Mouse (Mus musculus) hindbrain, postnatal 0 days (tissue): ENCODE data around the gene Atp11a. TPM values are rescaled to one million over a fixed set of nuclear protein-coding genes. Genes with fewer than 3 reads are reported as not detected.
A peak's percentile ranks its signal among the peaks of the same experiment; 100 is the strongest.

ENCODE experiments used
- ATAC-seq: fragments of 200-750 bp; cut with Nextera tagmentation; 2 replicates; pipeline ENCODE4 v1.8.0; 2017; ENCODE audit warnings: mild to moderate bottlenecking, moderate TSS enrichment, moderate library complexity
- DNase-seq: peaks from one replicate; pipeline ENCODE4 v3.0.0-alpha.2; 2015; ENCODE audit warnings: low spot score
- H3K27ac ChIP-seq: fragments of 300-500 bp; sonication (generic); 2 replicates; pipeline ENCODE4 v1.5.1; 2014; ENCODE audit warnings: mild to moderate bottlenecking
- H3K27me3 ChIP-seq: fragments of 300-500 bp; sonication (generic); 2 replicates; pipeline ENCODE4 v1.6.1; 2014; ENCODE audit warnings: low read length, mixed read lengths; ENCODE audit not compliant: insufficient read depth
- H3K36me3 ChIP-seq: fragments of 300-500 bp; sonication (generic); 2 replicates; pipeline ENCODE4 v1.6.1; 2014; ENCODE audit warnings: low read length, mixed read lengths; ENCODE audit not compliant: insufficient read depth
- H3K4me1 ChIP-seq: fragments of 300-500 bp; sonication (generic); 2 replicates; pipeline ENCODE4 v1.6.1; 2014; ENCODE audit warnings: antibody characterized with exemption, low read length, mixed read lengths; ENCODE audit not compliant: insufficient read depth
- H3K4me2 ChIP-seq: fragments of 300-500 bp; sonication (generic); 2 replicates; pipeline ENCODE4 v1.6.1; 2014; ENCODE audit warnings: low read depth, mild to moderate bottlenecking, low read length, moderate library complexity, mixed read lengths
- H3K4me3 ChIP-seq: fragments of 300-500 bp; sonication (generic); 2 replicates; pipeline ENCODE4 v1.5.1; 2014; ENCODE audit warnings: low read length
- H3K9ac ChIP-seq: fragments of 300-500 bp; sonication (generic); replicated peaks from 2 replicates; pipeline ENCODE4 v1.6.1; 2014; ENCODE audit warnings: mild to moderate bottlenecking, low read length, moderate library complexity, mixed read lengths
- H3K9me3 ChIP-seq: fragments of 300-500 bp; sonication (generic); 2 replicates; pipeline ENCODE4 v1.6.1; 2016; ENCODE audit warnings: low read length, mixed read lengths
- CTCF ChIP-seq: IDR thresholded peaks from 2 replicates; pipeline ENCODE4 v1.5.1; 2016; ENCODE audit warnings: antibody characterized with exemption, control low read depth, low read depth
- WGBS: fragments of 180-500 bp; shearing (Covaris S2); extraction: QIAGEN DNeasy Blood & Tissue Kit; methylation state at CpG from one replicate; pipeline ENCODE4 v1.1.7; 2014; 5-methylcytosine and 5-hydroxymethylcytosine counted together
- polyA plus RNA-seq: library from polyadenylated mRNA; unstranded; fragments of >200 nt; fragmentation: Nextera tagmentation; extraction: Ambion mirVana; gene quantifications from 2 replicates; pipeline ENCODE4 v1.2.1, GENCODE M21; 2015
- total RNA-seq: library from RNA; depleted of rRNA; stranded (reverse); fragments of >200 nt; gene quantifications from 2 replicates; pipeline ENCODE4 v1.2.3, GENCODE M21; 2014

The Atp11a gene
- total and polyA plus RNA-seq, 2 experiments from 2014 or later = 12.5 to 48.8 TPM

DNA sequence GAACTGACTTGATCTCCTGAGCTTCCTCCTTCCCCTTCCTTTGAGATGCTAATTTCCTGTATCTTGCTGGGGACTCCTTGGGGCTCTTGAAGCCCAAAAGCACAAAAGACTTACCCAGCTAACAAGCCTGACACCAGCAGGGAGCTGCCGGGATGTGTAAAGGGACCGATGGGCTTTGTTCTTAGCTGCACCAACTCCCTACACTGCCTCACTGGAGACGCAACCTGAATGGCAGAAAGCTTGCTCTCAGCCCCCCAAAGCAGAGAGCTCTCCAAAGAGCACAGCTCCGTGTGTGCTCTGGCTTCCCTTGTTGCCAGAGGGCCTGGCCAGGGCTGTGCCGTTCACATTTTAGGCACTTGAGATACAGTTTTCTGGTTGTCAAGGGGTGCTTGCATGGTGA lies 114.6 kb downstream of the Atp11a start:
- no peak overlapping the region for H3K9ac ChIP-seq
- no peak overlapping the region for H3K4me3 ChIP-seq
- no peak for TF ChIP-seq CTCF
- 8% methylated on average over 5 of the region's 5 CpGs for WGBS
- H3K4me1 ChIP-seq = peaks cover 8% of the 10 kb centered on the region
- H3K36me3 ChIP-seq = no peaks in the 10 kb centered on the region
- no peaks in the 10 kb centered on the region for H3K27me3 ChIP-seq
- DNase-seq = peak; percentile 60
- H3K4me2 ChIP-seq = no peak overlapping the region
- H3K27ac ChIP-seq = peak overlapping the region; percentile 51
- H3K9me3 ChIP-seq = no peaks in the 10 kb centered on the region
- ATAC-seq = peak; percentile 71

DNA sequence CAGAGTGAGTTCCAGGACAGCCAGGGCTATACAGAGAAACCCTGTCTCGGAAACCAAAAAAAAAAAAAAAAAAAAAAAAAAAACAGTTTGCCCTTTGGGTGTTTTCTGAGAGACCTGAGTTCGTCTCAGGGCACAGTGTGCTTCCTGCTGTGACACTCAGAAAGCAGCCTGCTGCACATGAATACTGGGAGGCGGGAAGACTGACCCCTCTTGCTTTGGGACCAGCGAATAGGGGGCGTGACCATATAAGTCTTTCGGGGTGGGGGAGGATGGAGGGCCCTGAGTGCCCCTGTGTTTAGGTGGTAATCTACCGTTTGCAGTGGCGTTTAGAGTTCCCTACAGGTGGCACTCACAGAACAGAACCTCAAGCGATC lies 116.2 kb downstream of the Atp11a start:
- DNase-seq (no peak), ATAC-seq (peak; percentile 5; the same call in 1 of the 2 replicates)
- no peaks in the 10 kb centered on the region for H3K27me3 ChIP-seq
- 8% methylated on average over 9 of the region's 9 CpGs for WGBS
- H3K4me3 ChIP-seq = peak overlapping the region; percentile 61
- H3K36me3 ChIP-seq = no peaks in the 10 kb centered on the region
- H3K27ac ChIP-seq = peak overlapping the region; percentile 23; the same call in 1 of the 2 replicates
- H3K4me1 ChIP-seq = peaks cover 8% of the 10 kb centered on the region
- peak; percentile 15; the same call in 1 of the 2 replicates for TF ChIP-seq CTCF
- H3K4me2 ChIP-seq = peak overlapping the region; percentile 83
- peak overlapping the region; percentile 63; the same call in 1 of the 2 replicates for H3K9ac ChIP-seq
- no peaks in the 10 kb centered on the region for H3K9me3 ChIP-seq

DNA sequence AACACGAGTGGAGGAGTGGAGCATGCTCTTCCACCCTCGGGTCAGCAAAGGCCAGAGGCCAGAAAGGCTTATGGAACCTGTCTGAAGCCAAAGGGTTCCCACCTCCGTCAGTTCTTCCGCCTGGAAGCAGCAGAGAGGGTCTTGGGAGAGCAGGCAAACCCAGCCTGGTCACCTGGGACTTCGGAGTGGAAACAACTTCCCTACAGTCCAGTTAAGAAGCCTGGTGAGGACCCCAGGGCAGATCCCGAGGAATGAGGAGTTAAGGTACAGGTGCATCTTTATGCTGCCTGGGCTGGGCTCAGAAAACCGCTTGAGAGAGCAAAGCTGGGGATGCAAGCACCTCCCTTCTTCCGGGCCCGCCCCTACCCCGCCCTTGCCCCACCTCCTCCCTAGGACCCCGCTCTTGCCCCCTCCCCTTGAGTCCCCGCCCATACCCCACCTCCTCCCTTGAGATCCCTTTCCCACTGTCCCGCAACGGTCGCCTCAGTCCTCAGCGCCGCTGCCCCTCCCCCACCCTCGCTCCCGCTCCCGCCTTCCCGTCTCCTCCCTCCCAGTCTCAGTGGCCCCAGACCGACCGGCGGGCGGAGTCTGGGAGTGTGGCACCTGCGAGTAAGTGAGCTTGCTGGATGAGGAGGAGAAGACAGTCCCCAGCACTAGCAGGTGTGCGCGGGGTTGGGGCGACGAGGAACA lies 116.7 kb downstream of the Atp11a start, which contains the start of gene Mcf2l:
Gene Mcf2l (plus strand): TSS at position 450 of the 690 bp plus-strand sequence.
- Histone ChIP-seq H3K9me3 (no peaks in the 10 kb centered on the region), H3K4me1 (peaks cover 8% of the 10 kb centered on the region), H3K4me3 (peak within 1 kb of the TSS; percentile 61), H3K27ac (peak within 1 kb of the TSS; percentile 23), H3K4me2 (peak within 1 kb of the TSS; percentile 83), H3K36me3 (no peaks in the 10 kb centered on the region), H3K27me3 (no peaks in the 10 kb centered on the region), H3K9ac (peak within 1 kb of the TSS; percentile 63)
- peak; percentile 60 for ATAC-seq
- peak; percentile 78 for DNase-seq
- WGBS = 1% methylated on average over 29 of the region's 30 CpGs
- TF ChIP-seq CTCF = no peak

DNA sequence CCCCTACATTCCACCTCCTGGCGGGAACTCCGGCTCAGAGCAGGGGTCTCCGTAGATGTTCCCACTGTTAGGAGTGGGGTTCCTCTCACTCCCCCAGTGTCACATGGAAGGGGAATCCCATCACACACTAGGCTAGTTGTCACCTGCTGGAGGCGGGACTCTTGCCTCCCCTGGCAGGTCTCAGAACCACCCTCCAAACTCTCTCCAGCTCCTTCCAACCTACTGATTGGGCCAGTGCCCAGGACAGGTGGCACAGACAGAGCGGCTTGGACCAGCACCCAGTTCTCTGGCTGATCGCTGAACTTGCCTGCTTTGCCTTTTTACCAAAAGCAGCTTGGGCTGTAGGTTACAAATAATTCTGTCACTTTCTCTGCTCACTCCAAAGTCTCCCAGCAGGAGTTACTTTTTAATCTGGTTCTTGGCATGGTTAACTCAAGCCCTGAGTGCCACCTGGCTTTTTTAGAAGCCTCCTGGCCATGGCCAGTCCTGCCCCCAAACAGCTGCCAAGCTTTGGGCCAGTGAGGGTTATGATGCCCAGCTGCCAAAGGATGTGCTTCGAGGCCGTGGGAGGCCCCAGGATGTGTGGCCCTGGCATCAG lies 117.5 kb downstream of the Atp11a start:
- H3K4me2 ChIP-seq = peak overlapping the region; percentile 83
- TF ChIP-seq CTCF = peak; percentile 5; the same call in 1 of the 2 replicates
- H3K4me1 ChIP-seq = peaks cover 5% of the 10 kb centered on the region
- no peaks in the 10 kb centered on the region for H3K36me3 ChIP-seq
- peak overlapping the region; percentile 63 for H3K9ac ChIP-seq
- no peaks in the 10 kb centered on the region for H3K27me3 ChIP-seq
- H3K27ac ChIP-seq = peak overlapping the region; percentile 23
- H3K9me3 ChIP-seq = no peaks in the 10 kb centered on the region
- peak; percentile 49 for ATAC-seq
- 13% methylated on average over 8 of the region's 8 CpGs for WGBS
- DNase-seq = peak; percentile 53
- H3K4me3 ChIP-seq = peak overlapping the region; percentile 61

DNA sequence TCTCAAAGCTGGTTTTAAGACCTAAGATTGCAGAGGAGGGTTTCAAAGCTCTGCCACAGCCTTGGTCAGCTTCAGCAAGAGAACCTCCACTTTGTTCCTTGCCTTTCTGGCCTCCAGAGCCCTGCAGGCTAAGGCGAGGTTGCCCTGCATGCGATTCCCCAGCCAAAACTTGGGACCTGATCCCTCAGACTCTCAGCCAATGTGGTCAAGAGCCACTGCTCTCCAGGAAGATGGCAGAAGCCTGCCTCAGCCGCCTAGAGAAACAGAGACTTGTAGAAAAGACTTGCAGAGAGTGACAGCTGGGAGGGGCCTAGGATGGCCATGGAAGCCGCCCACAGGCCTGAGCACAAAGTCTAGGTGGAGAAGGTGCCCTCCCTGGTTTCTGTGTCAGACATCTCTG lies 118.2 kb downstream of the Atp11a start:
- H3K36me3 ChIP-seq = no peaks in the 10 kb centered on the region
- no peak overlapping the region for H3K4me3 ChIP-seq
- no peak overlapping the region for H3K27ac ChIP-seq
- H3K4me2 ChIP-seq = no peak overlapping the region
- no peak overlapping the region for H3K9ac ChIP-seq
- no peaks in the 10 kb centered on the region for H3K9me3 ChIP-seq
- peaks cover 4% of the 10 kb centered on the region for H3K4me1 ChIP-seq
- no peaks in the 10 kb centered on the region for H3K27me3 ChIP-seq
- WGBS = 65% methylated on average over 4 of the region's 4 CpGs
- ATAC-seq (no peak), DNase-seq (no peak)
- TF ChIP-seq CTCF = no peak

DNA sequence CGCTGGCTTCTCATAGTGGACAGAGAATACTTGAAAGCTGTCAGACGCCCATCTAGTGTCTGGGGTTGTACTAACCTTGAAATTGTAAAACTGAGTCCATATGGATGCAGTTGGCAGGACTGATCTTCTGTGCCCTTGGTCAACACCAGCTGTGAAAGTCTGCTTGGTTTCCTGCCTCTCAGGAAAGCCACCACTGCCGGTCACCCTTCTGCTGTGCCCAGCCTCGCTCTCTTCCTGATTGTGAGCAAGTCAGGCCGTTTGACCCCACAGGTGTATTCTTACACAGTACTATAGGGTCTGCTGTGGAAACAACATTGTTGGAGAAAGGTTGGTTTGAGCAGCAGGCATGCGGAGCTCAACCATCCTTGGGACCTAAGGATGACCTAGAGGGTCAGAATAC lies 120.3 kb downstream of the Atp11a start:
- TF ChIP-seq CTCF = no peak
- Histone ChIP-seq H3K36me3 (no peaks in the 10 kb centered on the region), H3K4me1 (peaks cover 4% of the 10 kb centered on the region), H3K27me3 (no peaks in the 10 kb centered on the region), H3K27ac (no peak overlapping the region), H3K9me3 (no peaks in the 10 kb centered on the region), H3K4me3 (no peak overlapping the region), H3K4me2 (no peak overlapping the region), H3K9ac (no peak overlapping the region)
- DNase-seq (no peak), ATAC-seq (no peak)
- 83% methylated on average over 6 of the region's 6 CpGs for WGBS

DNA sequence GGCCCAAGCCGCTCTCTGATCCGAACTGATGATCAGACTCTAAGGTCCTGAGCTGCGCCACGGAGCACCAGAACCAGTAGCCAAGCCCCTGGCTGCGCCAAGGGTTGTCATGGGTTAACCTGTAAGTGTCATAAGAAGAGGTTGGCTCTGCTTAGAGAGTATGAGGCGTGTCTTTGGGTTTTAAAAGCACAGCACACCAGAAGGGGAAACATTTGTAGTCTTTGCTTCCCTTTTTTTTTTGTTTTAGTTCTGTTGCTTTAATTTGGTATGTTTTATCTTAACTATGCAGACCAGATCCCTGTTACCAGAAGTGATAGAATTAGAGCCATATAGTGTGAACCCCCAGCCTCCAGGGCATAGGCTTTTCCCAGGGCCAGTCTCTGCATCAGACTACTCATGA lies 123.3 kb downstream of the Atp11a start:
- Histone ChIP-seq H3K4me2 (no peak overlapping the region), H3K4me1 (no peaks in the 10 kb centered on the region), H3K9ac (no peak overlapping the region), H3K27ac (no peak overlapping the region), H3K4me3 (no peak overlapping the region), H3K27me3 (no peaks in the 10 kb centered on the region), H3K36me3 (no peaks in the 10 kb centered on the region), H3K9me3 (no peaks in the 10 kb centered on the region)
- ATAC-seq (no peak), DNase-seq (no peak)
- TF ChIP-seq CTCF = no peak
- 93% methylated on average over 6 of the region's 6 CpGs for WGBS
